Mouse (Mus musculus) stomach, postnatal 0 days (tissue): ENCODE results near the gene Cacnb1.

Source experiments
- CTCF ChIP-seq: IDR thresholded peaks from 2 replicates; pipeline ENCODE4 v1.5.1; 2016; ENCODE audit warnings: antibody characterized with exemption, low read depth, mild to moderate bottlenecking, moderate library complexity
- EP300 ChIP-seq: optimal IDR thresholded peaks from 2 replicates; pipeline ENCODE3; 2016; ENCODE audit warnings: antibody characterized with exemption

GRCm38 (mm10) chr11:98005076-98005475 is 17.8 kb downstream of the Cacnb1 start:
- TF ChIP-seq CTCF: no peak
- no peak for TF ChIP-seq EP300
